Mouse (Mus musculus): ENCODE measurements around the gene Best3.

DNA sequence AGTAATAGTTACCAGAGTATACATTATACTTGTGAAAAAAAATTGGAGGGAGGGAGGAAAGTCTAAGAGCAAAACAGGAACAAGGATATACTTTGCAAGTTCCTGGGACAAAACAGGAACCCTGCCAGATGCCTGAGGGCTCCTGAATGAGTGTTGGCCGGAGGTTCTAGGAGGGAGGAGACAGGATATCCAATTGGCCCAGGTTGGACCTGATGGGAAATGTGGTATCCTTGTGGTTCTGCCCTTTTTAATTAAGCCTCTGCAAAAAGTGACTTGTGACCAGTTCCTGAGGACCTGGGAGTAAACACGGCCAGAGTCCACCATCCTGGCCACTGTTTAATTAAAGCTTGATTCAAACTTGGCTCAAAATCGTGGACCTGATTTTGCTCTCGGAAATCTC lies 17.4 kb upstream of the Best3 start:
- TF ChIP-seq POLR2A (IDR thresholded peaks at IDR 0.05; ENCODE audit: control insufficient read depth, extremely low read depth, insufficient read depth, low read length, poor library complexity): no peak
- TF ChIP-seq CTCF (IDR thresholded peaks at IDR 0.05; ENCODE audit: borderline replicate concordance, control insufficient read depth, extremely low read depth, insufficient read depth, low read length, poor library complexity): no peak

Data from thymus, adult 2 months (tissue).